Mouse (Mus musculus) brown adipose tissue, adult 24 weeks (tissue): ENCODE measurements around the gene Ing5. TPM values are rescaled to one million over a fixed set of nuclear protein-coding genes. Genes with fewer than 3 reads are reported as not detected.

ENCODE experiments used
- polyA plus RNA-seq: library from polyadenylated mRNA; stranded (reverse); fragments of >200 nt; gene quantifications from 2 replicates; pipeline ENCODE4 v1.2.4, GENCODE M21; 2012; ENCODE audit not compliant: missing spikeins, insufficient read depth, insufficient read length

The Ing5 gene
- polyA plus RNA-seq, 1 experiment = 6.1 TPM

Other genes starting within 250 kb of the Ing5 start
- gene Stk25, start 145.3 kb upstream of the Ing5 start, polyA plus RNA-seq = 27.4 and 29.6 TPM in 2 replicates
- gene Bok, start 118.3 kb upstream of the Ing5 start, polyA plus RNA-seq = 1.2 and 2.1 TPM in 2 replicates
- gene Atg4b, start 52.5 kb upstream of the Ing5 start, polyA plus RNA-seq = 34.8 and 43.4 TPM in 2 replicates
- 23.4 and 24.1 TPM in 2 replicates for gene Thap4, start 49.1 kb upstream of the Ing5 start, polyA plus RNA-seq
- gene Dtymk, start 2.0 kb upstream of the Ing5 start, polyA plus RNA-seq = 39.9 and 45.2 TPM in 2 replicates
- 23.7 and 30.9 TPM in 2 replicates for gene D2hgdh, start 20.9 kb downstream of the Ing5 start, polyA plus RNA-seq
- not detected in 2 replicates for gene Gal3st2, start 57.3 kb downstream of the Ing5 start, polyA plus RNA-seq
- not detected in 2 replicates for gene Gal3st2b, start 114.3 kb downstream of the Ing5 start, polyA plus RNA-seq
- not detected in 2 replicates for gene Gal3st2c, start 186.5 kb downstream of the Ing5 start, polyA plus RNA-seq
- not detected in 2 replicates for gene Neu4, start 216.5 kb downstream of the Ing5 start, polyA plus RNA-seq
- gene Pdcd1, start 248.6 kb downstream of the Ing5 start, polyA plus RNA-seq = not detected in 2 replicates